Mouse (Mus musculus) layer of hippocampus, adult 9-10 months (tissue): ENCODE measurements around the gene Rasl11a.
"Not testable (repeated sequence)": the region's sequence is repeated elsewhere in the genome, so short reads cannot be mapped to it uniquely, and the experiment has no call there.

Source experiments
- DNase-seq: peaks from one replicate; pipeline ENCODE4 v3.0.0; 2022; ENCODE audit warnings: low spot score

The Rasl11a gene

DNA sequence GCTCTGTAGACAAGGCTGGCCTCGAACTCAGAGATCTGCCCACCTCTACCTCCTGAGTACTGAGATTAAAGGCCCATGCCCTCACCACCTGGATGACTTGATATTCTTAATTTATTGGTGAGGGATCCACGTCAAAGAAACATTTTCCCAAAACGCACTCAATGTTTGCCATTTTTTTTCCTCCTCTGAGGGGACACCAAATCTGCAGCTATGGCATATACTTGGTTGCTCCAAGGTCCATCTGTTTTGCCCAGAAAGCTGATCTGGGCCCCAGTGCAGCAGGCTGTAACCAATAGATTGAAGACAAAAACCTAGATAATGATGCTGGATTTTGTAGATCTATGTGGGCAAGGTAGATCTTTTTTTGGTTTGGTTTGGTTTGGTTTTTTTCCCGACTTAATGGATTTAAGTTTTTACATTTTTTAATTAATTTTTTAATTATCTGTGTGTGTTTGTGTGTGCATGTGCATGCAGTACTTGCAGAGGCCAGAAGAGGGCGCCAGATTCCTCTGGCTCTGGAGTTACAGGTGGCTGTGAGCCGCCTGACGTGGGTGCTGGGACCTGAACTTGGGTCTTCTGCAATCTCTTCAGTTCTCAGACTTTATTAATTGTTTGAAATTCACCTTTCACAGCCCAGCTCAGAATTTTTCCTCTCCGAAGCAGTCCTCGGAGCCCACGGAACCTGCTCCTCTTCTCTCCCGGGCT, 48.8 kb downstream of the Rasl11a start:
- no peak for DNase-seq

DNA sequence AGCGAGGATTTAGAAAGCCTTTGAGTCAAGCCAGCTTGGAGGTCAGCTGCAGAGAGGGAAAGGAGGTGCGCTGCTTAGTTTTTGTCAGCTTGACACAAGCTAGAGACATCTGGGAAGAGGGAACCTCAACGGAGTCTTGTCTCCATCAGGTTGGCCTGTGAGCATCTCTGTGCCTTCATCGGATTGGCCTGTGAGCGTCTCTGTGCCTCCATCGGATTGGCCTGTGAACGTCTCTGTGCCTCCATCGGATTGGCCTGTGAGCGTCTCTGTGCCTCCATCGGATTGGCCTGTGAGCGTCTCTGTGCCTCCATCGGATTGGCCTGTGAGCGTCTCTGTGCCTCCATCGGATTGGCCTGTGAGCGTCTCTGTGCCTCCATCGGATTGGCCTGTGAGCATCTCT, 50.8 kb downstream of the Rasl11a start:
- DNase-seq: not testable (repeated sequence)

DNA sequence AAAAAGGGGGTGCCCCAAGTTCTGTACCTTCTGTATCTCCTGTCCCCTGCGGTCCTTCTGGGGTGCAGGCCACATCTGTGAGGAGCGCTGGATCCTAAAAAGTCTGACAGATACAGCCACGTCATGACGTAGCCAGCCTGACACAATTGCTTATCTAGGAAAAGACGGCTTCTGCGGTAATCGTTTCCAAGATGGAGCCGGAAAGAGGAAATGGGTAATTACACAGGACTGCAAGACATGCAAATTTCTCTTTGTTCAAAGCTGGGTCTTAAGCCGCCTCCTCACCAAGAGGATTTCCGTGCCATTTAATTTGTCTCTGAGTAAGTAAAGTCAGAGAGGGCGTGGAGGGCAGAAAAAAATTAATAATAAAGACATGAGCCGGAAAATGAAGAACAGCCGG, 52.1 kb downstream of the Rasl11a start:
- no peak for DNase-seq
